Mouse (Mus musculus) cortical plate, adult 2 months (tissue): ENCODE data around the gene Nek8. TPM values are rescaled to one million over a fixed set of nuclear protein-coding genes. Genes with fewer than 3 reads are reported as not detected.

Experiments used
- H3K27ac ChIP-seq: fragments of 200-500 bp; 2 replicates; pipeline ENCODE4 v1.5.1; 2012; ENCODE audit warnings: low read length, control low read depth, inconsistent platforms; ENCODE audit not compliant: insufficient read depth
- H3K4me1 ChIP-seq: fragments of 200-500 bp; 2 replicates; pipeline ENCODE4 v1.6.1; 2011; ENCODE audit warnings: low read length; ENCODE audit not compliant: control insufficient read depth, insufficient read depth
- H3K4me3 ChIP-seq: fragments of 200-500 bp; 2 replicates; pipeline ENCODE4 v1.5.1; 2011; ENCODE audit warnings: mild to moderate bottlenecking, low read length, control low read depth; ENCODE audit not compliant: insufficient read depth
- CTCF ChIP-seq: fragments of 200-500 bp; IDR thresholded peaks from 2 replicates; pipeline ENCODE4 v1.5.1; 2011; ENCODE audit warnings: mild to moderate bottlenecking, control low read depth, low read length; ENCODE audit not compliant: insufficient read depth; ENCODE audit errors: extremely low read depth
- POLR2A ChIP-seq: fragments of 200-500 bp; IDR thresholded peaks from 2 replicates; pipeline ENCODE4 v1.6.1; 2011; ENCODE audit warnings: mild to moderate bottlenecking, low read length, control low read depth; ENCODE audit not compliant: insufficient read depth; ENCODE audit errors: extremely low read depth
- polyA plus RNA-seq: library from polyadenylated mRNA; depleted of rRNA; stranded (reverse); fragments of >200 nt; gene quantifications from 2 replicates; pipeline ENCODE4 v1.2.3, GENCODE M21; 2012; rRNA removed

Gene Nek8
- polyA plus RNA-seq, result 5.4 and 6.2 TPM in 2 replicates

DNA sequence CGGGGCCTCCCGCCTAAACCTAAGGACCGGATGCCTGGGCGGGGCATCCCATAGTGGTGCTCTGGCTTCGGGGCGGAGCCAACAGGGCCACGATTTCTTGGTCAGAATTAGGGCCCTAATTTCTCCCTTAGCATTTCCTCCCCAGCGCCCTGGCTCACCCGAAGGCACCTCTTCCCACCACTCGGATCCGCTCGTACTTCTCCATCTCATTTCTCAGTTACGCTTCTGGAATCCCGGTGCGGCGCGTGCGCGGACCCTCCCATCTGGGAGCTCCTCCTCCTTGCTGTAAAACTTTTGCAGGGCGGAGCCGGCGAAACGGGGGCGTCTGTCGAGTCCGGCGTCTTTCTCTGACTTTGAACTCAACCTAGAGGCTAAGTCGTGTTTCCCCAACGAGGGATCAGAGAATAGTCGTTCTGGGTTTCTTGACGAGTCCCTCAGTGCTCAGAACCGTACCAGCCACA is at the start of gene Nek8, which contains the start of gene Tlcd1:
Nek8 (minus strand) TSS at position 274 of the 461 bp plus-strand sequence.
Tlcd1 (plus strand) TSS at position 310 of the 461 bp plus-strand sequence.
- H3K27ac ChIP-seq, result no peak within 1 kb of the TSS
- H3K4me1 ChIP-seq, result 0 out of 2 replicates have a peak, but pooled peaks cover 2% of the 10 kb centered on the region
- TF ChIP-seq CTCF, result no peak
- 0 out of 2 replicates have a peak, but pooled peaks have one; percentile 14 for TF ChIP-seq POLR2A
- peak within 1 kb of the TSS; percentile 67 for H3K4me3 ChIP-seq

- TF ChIP-seq POLR2A, result no peak
- no peak for TF ChIP-seq CTCF
- Histone ChIP-seq H3K4me1 (no peaks in the 10 kb centered on the region), H3K4me3 (no peak overlapping the region), H3K27ac (no peak overlapping the region)
Measured at GRCm38 (mm10) chr11:78223586-78223985, 47.1 kb upstream of the Nek8 start.

DNA sequence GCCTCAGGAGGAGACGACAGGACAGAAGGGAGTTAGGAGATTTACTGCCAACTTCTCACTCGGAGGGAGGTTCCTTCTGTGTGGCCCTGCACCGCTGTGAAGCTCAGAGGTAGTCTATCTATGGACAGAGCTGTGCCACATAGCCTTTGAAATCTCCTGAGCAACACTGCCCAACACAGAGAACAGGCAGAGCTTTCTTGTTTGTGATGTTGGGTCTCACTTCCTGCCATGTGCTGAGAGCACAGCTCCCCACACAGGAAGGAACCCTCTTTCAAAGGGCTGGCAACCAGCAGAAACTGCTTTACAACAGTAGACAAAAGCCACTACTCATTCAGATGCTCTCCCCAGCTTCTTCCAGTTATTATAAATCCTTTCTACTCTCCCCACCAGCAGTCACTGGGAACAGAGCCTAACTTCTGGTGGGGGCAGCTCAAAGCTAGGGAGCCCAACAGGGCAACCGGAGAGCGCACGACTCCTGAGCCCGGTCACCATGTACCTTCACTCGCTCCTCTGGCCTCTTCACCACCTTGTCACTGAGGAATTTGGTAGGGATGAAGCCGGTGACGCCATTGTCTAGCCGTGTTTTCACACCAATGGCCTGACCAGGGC is 39.3 kb upstream of the Nek8 start:
- no peak for TF ChIP-seq CTCF
- TF ChIP-seq POLR2A, result no peak
- H3K27ac ChIP-seq, result peak overlapping the region; percentile 69; the same call in 1 of the 2 replicates
- H3K4me1 ChIP-seq, result no peaks in the 10 kb centered on the region
- no peak overlapping the region for H3K4me3 ChIP-seq

GRCm38 (mm10) chr11:78213086-78213817 is 36.8 kb upstream of the Nek8 start:
- no peaks in the 10 kb centered on the region for H3K4me1 ChIP-seq
- TF ChIP-seq CTCF, result no peak
- TF ChIP-seq POLR2A, result no peak
- H3K27ac ChIP-seq, result no peak overlapping the region
- H3K4me3 ChIP-seq, result no peak overlapping the region

DNA sequence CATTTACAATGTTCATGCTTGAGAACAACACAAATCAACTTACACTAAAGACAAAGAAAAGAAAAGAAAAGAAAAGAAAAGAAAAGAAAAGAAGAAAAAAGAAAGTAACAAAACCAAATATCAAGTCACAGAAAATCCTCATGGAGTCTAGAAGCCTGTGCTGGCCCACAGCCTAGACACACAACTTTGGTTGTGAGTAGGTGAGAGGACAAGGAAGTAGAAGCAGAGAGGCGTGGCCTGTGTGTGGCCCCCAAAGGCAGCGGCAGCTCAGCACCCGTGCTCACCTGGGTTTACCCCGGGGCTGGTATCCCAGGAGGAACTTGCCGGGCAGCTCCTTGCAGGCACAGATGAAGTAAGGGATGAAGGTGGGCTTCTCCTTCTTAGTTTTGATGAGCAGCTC is 35.0 kb upstream of the Nek8 start:
- TF ChIP-seq POLR2A, result no peak
- TF ChIP-seq CTCF, result no peak
- H3K4me3 ChIP-seq, result no peak overlapping the region
- H3K4me1 ChIP-seq, result no peaks in the 10 kb centered on the region
- no peak overlapping the region for H3K27ac ChIP-seq

GRCm38 (mm10) chr11:78210615-78211014 is 34.1 kb upstream of the Nek8 start:
- H3K27ac ChIP-seq, result no peak overlapping the region
- no peak overlapping the region for H3K4me3 ChIP-seq
- 0 out of 2 replicates have a peak, but pooled peaks cover 2% of the 10 kb centered on the region for H3K4me1 ChIP-seq
- TF ChIP-seq CTCF, result no peak
- no peak for TF ChIP-seq POLR2A

GRCm38 (mm10) chr11:78209886-78210285 is 33.4 kb upstream of the Nek8 start:
- no peak overlapping the region for H3K4me3 ChIP-seq
- H3K4me1 ChIP-seq, result peaks cover 2% of the 10 kb centered on the region; the same call in 1 of the 2 replicates
- TF ChIP-seq CTCF (no peak), POLR2A (no peak)
- no peak overlapping the region for H3K27ac ChIP-seq

DNA sequence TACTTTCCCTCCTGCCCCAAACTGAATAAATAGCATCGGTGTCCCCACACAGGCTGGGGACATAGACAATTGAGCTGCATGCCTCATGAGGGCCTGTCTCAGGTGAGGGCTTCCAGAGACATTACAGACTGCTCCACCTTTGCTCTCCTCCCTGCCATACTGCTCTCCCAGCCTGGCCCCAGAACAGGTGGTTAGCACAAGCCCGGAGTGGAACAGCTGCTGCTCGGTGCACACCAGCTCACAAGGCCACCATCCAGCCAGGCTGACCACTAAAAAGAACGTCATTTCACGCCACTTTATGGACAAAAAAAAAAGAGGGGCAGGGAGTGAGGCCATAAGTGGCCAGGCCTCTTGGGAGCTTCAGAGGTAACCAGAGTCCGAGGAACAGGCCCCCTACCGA is 30.7 kb upstream of the Nek8 start:
- H3K27ac ChIP-seq, result no peak overlapping the region
- H3K4me1 ChIP-seq, result peaks cover 2% of the 10 kb centered on the region; the same call in 1 of the 2 replicates
- no peak overlapping the region for H3K4me3 ChIP-seq
- TF ChIP-seq POLR2A, result no peak
- TF ChIP-seq CTCF, result no peak

GRCm38 (mm10) chr11:78205361-78206206 is 29.1 kb upstream of the Nek8 start:
- Histone ChIP-seq H3K27ac (peak overlapping the region; percentile 45; the same call in 1 of the 2 replicates), H3K4me1 (peaks cover 2% of the 10 kb centered on the region; the same call in 1 of the 2 replicates), H3K4me3 (no peak overlapping the region)
- TF ChIP-seq CTCF (no peak), POLR2A (no peak)
